Mouse (Mus musculus): Measurements from ENCODE around the gene Gng12.

GRCm38 (mm10) chr6:67057991-67058696 lies 161.9 kb downstream of the Gng12 start:
- TF ChIP-seq POLR2A (IDR thresholded peaks at IDR 0.05; ENCODE audit: borderline replicate concordance, low read depth, low read length): no peak
- TF ChIP-seq CTCF (IDR thresholded peaks at IDR 0.05; ENCODE audit: low read depth, low read length): no peak

Measured in bone marrow macrophage, adult 2 months (primary cell).